Mouse (Mus musculus) CD4-positive, CD25-positive, alpha-beta regulatory T cell, adult 9 weeks (primary cell): Measurements from ENCODE around the gene Snap23. TPM values are rescaled to one million over a fixed set of nuclear protein-coding genes. Genes with fewer than 3 reads are reported as not detected.

Source experiments
- polyA plus RNA-seq: library from polyadenylated mRNA; unstranded; fragments of 100-300 nt; shearing (Covaris generic); gene quantifications from one replicate; pipeline ENCODE4 v1.2.1, GENCODE M21; 2017

The Snap23 gene
- 62.5 TPM for polyA plus RNA-seq

GRCm38 (mm10) chr2:120566886-120567797 is at the start of gene Snap23:
Gene Snap23, plus strand, starts transcription at chr2:120567671.

GRCm38 (mm10) chr2:120563235-120563990 is 4.1 kb upstream of the Snap23 start, which contains the start of gene Zfp106:
Gene Zfp106, minus strand, starts transcription at chr2:120563843.

DNA sequence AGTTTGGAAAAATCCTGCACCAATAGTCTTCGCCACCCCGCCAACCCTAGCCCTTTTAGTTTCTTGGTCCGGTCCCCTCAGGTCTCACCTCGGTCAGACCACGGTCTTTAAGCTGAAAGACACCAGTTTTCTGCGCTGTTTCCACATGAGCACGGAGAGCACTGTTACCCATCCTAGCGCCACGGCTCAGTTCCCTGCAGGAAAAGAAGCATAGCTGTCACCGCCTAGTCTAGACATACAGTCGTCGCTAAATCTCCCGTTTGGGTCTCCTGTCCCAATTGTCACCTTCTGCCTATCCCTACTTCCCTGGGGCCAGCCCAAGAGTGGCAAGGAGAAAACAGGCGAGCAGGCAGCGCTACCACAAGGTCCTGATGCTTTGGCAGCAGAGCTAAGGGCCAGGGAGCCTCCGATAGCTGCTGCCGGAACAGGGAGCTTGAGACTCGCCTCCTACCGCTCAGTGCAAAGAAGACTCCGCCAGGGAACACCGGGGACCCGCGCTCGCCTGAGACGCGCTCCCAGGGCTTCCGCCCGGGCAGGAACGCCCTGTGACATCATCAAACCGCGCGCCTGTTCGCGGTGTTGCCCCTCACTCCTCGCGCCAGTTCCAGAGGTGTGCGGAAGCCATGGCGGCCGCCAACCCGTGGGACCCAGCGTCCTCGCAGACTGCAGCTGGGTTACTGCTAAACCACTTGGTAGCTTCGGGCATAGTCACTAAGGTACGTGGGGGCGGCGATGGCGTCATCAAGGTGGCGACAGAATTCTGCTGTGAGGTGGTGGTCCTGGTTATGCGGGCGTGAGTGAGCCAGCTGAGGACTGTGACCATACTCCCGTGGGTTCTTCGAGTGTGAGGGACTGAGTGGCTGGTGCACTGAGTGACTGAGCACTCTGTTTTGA is 41.6 kb downstream of the Snap23 start, which contains the start of the genes Haus2 and Lrrc57:
Gene Haus2 (plus strand): TSS at position 554 of the 894 bp plus-strand sequence.
Gene Lrrc57 (minus strand): TSS at position 691 of the 894 bp plus-strand sequence.

GRCm38 (mm10) chr2:120628886-120629735 is 61.6 kb downstream of the Snap23 start, which contains the start of gene Stard9:
Gene Stard9, plus strand, starts transcription at chr2:120629121.

Other genes with a start within 250 kb of the Snap23 start
- gene Vps39, start 214.5 kb upstream of the Snap23 start, polyA plus RNA-seq = 59.8 TPM
- 29.4 TPM for gene Ganc, start 163.8 kb upstream of the Snap23 start, polyA plus RNA-seq
- 30.8 TPM for gene Tmem87a, start 163.6 kb upstream of the Snap23 start, polyA plus RNA-seq
- gene Capn3, start 111.7 kb upstream of the Snap23 start, polyA plus RNA-seq = 66.0 TPM
- 35.0 TPM for gene Zfp106, start 3.8 kb upstream of the Snap23 start, polyA plus RNA-seq
- gene Haus2, start 41.7 kb downstream of the Snap23 start, polyA plus RNA-seq = 24.8 TPM
- gene Lrrc57, start 41.8 kb downstream of the Snap23 start, polyA plus RNA-seq = 34.2 TPM
- 0.33 TPM for gene Stard9, start 61.5 kb downstream of the Snap23 start, polyA plus RNA-seq